Mouse (Mus musculus) v-Abl transformed pro-B cells (cell line): ENCODE results near the gene Nox1.

Experiments used
- in situ Hi-C, 2 experiments: fragments of 400-800 bp; cut with MboI; formaldehyde crosslinking; loops; one replicate each; pipeline ENCODE4 v1.15.1; 2025; ENCODE audit not compliant: unreplicated experiment in 2 of 2

The Nox1 gene

GRCm38 (mm10) chrX:134132295-134132694 is 89.5 kb downstream of the Nox1 start:
- in situ Hi-C loops = no loop called here

- in situ Hi-C loops = no loop called here
Measured at GRCm38 (mm10) chrX:134128549-134128948, 93.2 kb downstream of the Nox1 start.

- in situ Hi-C loops = no loop called here
Measured at GRCm38 (mm10) chrX:134116417-134116816, 105.3 kb downstream of the Nox1 start.

- in situ Hi-C loops = no loop called here
Measured at GRCm38 (mm10) chrX:134111767-134112166, 110.0 kb downstream of the Nox1 start.

GRCm38 (mm10) chrX:134102641-134103040 is 119.1 kb downstream of the Nox1 start:
- in situ Hi-C loops = no loop called here

- in situ Hi-C loops = no loop called here
Measured at GRCm38 (mm10) chrX:134085453-134085852, 136.3 kb downstream of the Nox1 start.

GRCm38 (mm10) chrX:134059764-134060163 is 162.0 kb downstream of the Nox1 start:
- in situ Hi-C loops = loop anchor here (5.0 to 25.0 kb wide), 4 partner anchors 253 to 953 kb away; partner anchors contain the start of genes Cenpi (in 1 of the 2) and Zmat1 (in 1 of the 2)

GRCm38 (mm10) chrX:134058987-134059712 is 162.6 kb downstream of the Nox1 start, which contains the start of gene Cstf2:
Cstf2 (plus strand) TSS chrX:134059187.
- in situ Hi-C loops = loop anchor here (10.0 to 25.0 kb wide), 3 partner anchors 253 to 953 kb away; partner anchors contain the start of genes Cenpi (in 1 of the 2) and Zmat1 (in 1 of the 2)

GRCm38 (mm10) chrX:134058040-134058875 is 163.5 kb downstream of the Nox1 start:
- in situ Hi-C loops = loop anchor here (10.0 to 25.0 kb wide), 3 partner anchors 254 to 954 kb away; partner anchors contain the start of genes Cenpi (in 1 of the 2) and Zmat1 (in 1 of the 2)

- in situ Hi-C loops = loop anchor here (10.0 to 25.0 kb wide), 3 partner anchors 255 to 955 kb away; partner anchors contain the start of genes Cenpi (in 1 of the 2) and Zmat1 (in 1 of the 2)
Measured at GRCm38 (mm10) chrX:134056897-134057296, 164.9 kb downstream of the Nox1 start.

GRCm38 (mm10) chrX:134048994-134049393 is 172.8 kb downstream of the Nox1 start:
- in situ Hi-C loops = no loop called here
